Mouse (Mus musculus) neural tube, embryonic 12.5 days (tissue): ENCODE results near the gene Vps45. TPM values are rescaled to one million over a fixed set of nuclear protein-coding genes. Genes with fewer than 3 reads are reported as not detected.
"Not testable (repeated sequence)": the region's sequence is repeated elsewhere in the genome, so short reads cannot be mapped to it uniquely, and the experiment has no call there.

Experiments used
- ATAC-seq: fragments of 200-750 bp; cut with Nextera tagmentation; 2 replicates; pipeline ENCODE4 v1.8.0; 2017; ENCODE audit warnings: low read depth, mild to moderate bottlenecking, moderate TSS enrichment, moderate library complexity; ENCODE audit not compliant: low FRiP score
- H3K27ac ChIP-seq: fragments of 300-500 bp; sonication (generic); 2 replicates; pipeline ENCODE4 v1.5.1; 2016
- H3K27me3 ChIP-seq: fragments of 300-500 bp; sonication (generic); replicated peaks from 2 replicates; pipeline ENCODE4 v1.6.1; 2016; ENCODE audit warnings: mild to moderate bottlenecking
- H3K36me3 ChIP-seq: fragments of 300-500 bp; sonication (generic); 2 replicates; pipeline ENCODE4 v1.6.1; 2016; ENCODE audit warnings: mild to moderate bottlenecking
- H3K4me1 ChIP-seq: fragments of 300-500 bp; sonication (generic); 2 replicates; pipeline ENCODE4 v1.6.1; 2016
- H3K4me2 ChIP-seq: fragments of 300-500 bp; sonication (generic); replicated peaks from 2 replicates; pipeline ENCODE4 v1.6.1; 2016; ENCODE audit warnings: mild to moderate bottlenecking
- H3K4me3 ChIP-seq: fragments of 300-500 bp; sonication (generic); 2 replicates; pipeline ENCODE4 v1.5.1; 2016
- H3K9ac ChIP-seq: fragments of 300-500 bp; sonication (generic); 2 replicates; pipeline ENCODE4 v1.6.1; 2016; ENCODE audit warnings: mild to moderate bottlenecking
- H3K9me3 ChIP-seq: fragments of 300-500 bp; sonication (generic); 2 replicates; pipeline ENCODE4 v1.6.1; 2016; ENCODE audit warnings: mild to moderate bottlenecking
- WGBS: fragments of 180-500 bp; shearing (Covaris S2); methylation state at CpG from one replicate; pipeline ENCODE4 v1.1.7; 2016; 5-methylcytosine and 5-hydroxymethylcytosine counted together
- polyA plus RNA-seq: library from polyadenylated mRNA; unstranded; fragments of >200 nt; fragmentation: Nextera tagmentation; extraction: Ambion mirVana; gene quantifications from 2 replicates; pipeline ENCODE4 v1.2.1, GENCODE M21; 2016

Vps45 gene
- polyA plus RNA-seq, 1 experiment from 2014 or later: 48.3 TPM

DNA sequence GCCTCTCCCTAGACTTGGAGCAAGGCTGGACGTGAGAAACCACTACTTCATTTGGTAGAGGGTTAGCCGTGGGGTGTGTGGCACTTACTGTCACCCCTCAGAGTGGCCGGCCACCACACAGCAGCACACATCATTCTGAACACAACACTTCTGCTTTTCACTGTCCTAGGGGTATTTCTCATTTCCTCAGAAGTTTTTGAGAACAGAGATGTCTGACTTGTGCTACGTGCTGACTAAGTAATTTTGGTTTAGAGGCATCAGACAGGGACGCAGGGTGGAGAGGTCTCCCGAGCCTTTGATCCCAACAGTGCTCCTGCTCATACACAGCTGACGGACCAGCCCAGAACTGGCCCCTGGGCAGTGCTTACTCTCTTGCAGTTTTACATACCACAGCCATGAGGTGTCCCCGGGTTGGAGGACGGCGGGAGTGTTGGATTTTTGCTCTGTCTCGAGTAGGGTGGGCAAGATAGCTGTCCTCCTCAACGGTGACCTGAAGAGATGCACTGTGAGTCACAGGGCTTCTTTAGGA, 67.8 kb downstream of the Vps45 start:
- Histone ChIP-seq H3K4me1 (peaks cover 46% of the 10 kb centered on the region), H3K27ac (no peak overlapping the region), H3K9me3 (no peaks in the 10 kb centered on the region), H3K36me3 (peaks cover 58% of the 10 kb centered on the region), H3K4me2 (no peak overlapping the region), H3K9ac (no peak overlapping the region), H3K27me3 (no peaks in the 10 kb centered on the region), H3K4me3 (no peak overlapping the region)
- no peak for ATAC-seq
- 94% methylated on average over 12 of the region's 12 CpGs for WGBS

DNA sequence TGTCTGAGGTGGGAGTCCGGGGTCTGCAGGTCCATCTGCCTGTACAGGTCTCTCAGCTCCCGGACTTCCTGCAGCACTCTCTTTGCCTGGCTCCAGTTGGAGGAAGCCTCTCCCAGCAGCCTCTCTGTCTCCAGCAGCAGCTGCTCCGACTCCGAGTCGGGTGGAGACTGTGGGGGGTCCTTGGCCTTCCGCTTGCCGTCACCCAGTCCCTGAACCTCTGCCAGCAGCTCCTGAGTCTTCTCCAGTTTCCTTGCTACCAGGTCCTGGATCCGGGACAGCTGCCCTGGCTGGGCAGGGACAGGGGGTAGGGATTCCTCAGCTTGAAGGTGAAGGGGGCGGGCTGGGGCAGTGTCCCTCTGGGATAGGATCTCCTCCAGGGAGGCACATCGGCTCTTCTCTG, 69.3 kb downstream of the Vps45 start:
- no peak overlapping the region for H3K4me3 ChIP-seq
- peaks cover 58% of the 10 kb centered on the region for H3K36me3 ChIP-seq
- H3K9ac ChIP-seq: no peak overlapping the region
- ATAC-seq: no peak
- H3K9me3 ChIP-seq: no peaks in the 10 kb centered on the region
- WGBS: 67% methylated on average over 10 of the region's 10 CpGs
- H3K27me3 ChIP-seq: no peaks in the 10 kb centered on the region
- H3K4me2 ChIP-seq: no peak overlapping the region
- H3K4me1 ChIP-seq: peaks cover 51% of the 10 kb centered on the region
- H3K27ac ChIP-seq: no peak overlapping the region

GRCm38 (mm10) chr3:95988138-95988537, 70.1 kb downstream of the Vps45 start:
- H3K4me3 ChIP-seq: no peak overlapping the region
- no peaks in the 10 kb centered on the region for H3K27me3 ChIP-seq
- H3K36me3 ChIP-seq: peaks cover 58% of the 10 kb centered on the region
- no peak for ATAC-seq
- H3K9me3 ChIP-seq: no peaks in the 10 kb centered on the region
- H3K4me2 ChIP-seq: no peak overlapping the region
- H3K27ac ChIP-seq: no peak overlapping the region
- WGBS: 91% methylated on average over 1 of the region's 1 CpGs
- H3K4me1 ChIP-seq: peaks cover 43% of the 10 kb centered on the region
- no peak overlapping the region for H3K9ac ChIP-seq

DNA sequence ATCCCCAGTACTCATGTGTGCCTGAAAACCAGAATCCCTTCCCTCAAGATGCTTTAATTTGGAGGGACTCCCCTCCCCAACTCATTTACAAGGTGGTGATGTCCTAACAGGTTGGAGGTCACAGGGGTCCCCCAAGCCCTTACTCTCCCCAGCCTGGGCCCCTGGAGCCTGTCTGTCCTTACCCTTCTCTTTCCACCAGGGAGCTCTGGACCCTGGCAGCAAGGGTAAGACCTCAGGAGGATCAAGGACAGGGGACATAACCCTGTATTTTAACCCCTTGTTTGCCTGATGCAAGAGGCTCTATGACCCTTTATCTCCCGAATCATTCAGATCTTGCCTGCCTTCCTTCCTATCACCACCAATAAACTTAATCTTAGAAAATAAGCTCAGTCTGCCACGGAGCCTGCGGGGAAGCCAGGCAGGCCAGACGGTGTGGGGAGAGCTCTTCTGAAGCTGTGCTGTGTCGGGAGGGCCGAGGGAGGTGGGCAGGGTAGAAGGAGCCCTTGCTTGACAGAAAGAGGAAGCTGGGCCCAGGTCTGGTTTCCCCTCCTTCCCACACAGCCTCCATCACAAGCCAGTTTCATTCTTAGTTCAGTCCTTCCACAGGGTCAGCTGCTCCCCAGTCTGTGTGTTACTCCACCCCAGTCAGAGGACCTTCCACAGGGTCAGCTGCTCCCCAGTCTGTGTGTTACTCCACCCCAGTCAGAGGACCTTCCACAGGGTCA, 70.7 kb downstream of the Vps45 start:
- H3K27me3 ChIP-seq: no peaks in the 10 kb centered on the region
- H3K4me1 ChIP-seq: peaks cover 37% of the 10 kb centered on the region
- H3K4me2 ChIP-seq: no peak overlapping the region
- H3K9me3 ChIP-seq: no peaks in the 10 kb centered on the region
- H3K9ac ChIP-seq: no peak overlapping the region
- H3K36me3 ChIP-seq: peaks cover 54% of the 10 kb centered on the region
- H3K4me3 ChIP-seq: no peak overlapping the region
- H3K27ac ChIP-seq: no peak overlapping the region
- ATAC-seq: no peak
- WGBS: 74% methylated on average over 6 of the region's 6 CpGs

- 79% methylated on average over 4 of the region's 4 CpGs for WGBS
- Histone ChIP-seq H3K4me2 (peak overlapping the region; percentile 54; the same call in 1 of the 2 replicates), H3K36me3 (peaks cover 48% of the 10 kb centered on the region), H3K9ac (no peak overlapping the region), H3K4me3 (no peak overlapping the region), H3K9me3 (no peaks in the 10 kb centered on the region), H3K27ac (no peak overlapping the region), H3K4me1 (peaks cover 31% of the 10 kb centered on the region), H3K27me3 (no peaks in the 10 kb centered on the region)
- ATAC-seq: no peak
Measured at GRCm38 (mm10) chr3:95986984-95987383, 71.3 kb downstream of the Vps45 start.

- peak overlapping the region; percentile 56 for H3K9ac ChIP-seq
- peak overlapping the region; percentile 89 for H3K27ac ChIP-seq
- H3K4me2 ChIP-seq: peak overlapping the region; percentile 54
- 2% methylated on average over 21 of the region's 21 CpGs for WGBS
- no peak overlapping the region; the same call in 1 of the 2 replicates for H3K4me3 ChIP-seq
- H3K36me3 ChIP-seq: peaks cover 39% of the 10 kb centered on the region
- no peaks in the 10 kb centered on the region for H3K9me3 ChIP-seq
- H3K27me3 ChIP-seq: no peaks in the 10 kb centered on the region
- ATAC-seq: peak; percentile 45; the same call in 1 of the 2 replicates
- peaks cover 25% of the 10 kb centered on the region for H3K4me1 ChIP-seq
Measured at GRCm38 (mm10) chr3:95986001-95986622, 72.2 kb downstream of the Vps45 start.

- Histone ChIP-seq H3K4me1 (peaks cover 25% of the 10 kb centered on the region), H3K9me3 (no peaks in the 10 kb centered on the region), H3K9ac (peak overlapping the region; percentile 56), H3K27ac (peak overlapping the region; percentile 89), H3K27me3 (no peaks in the 10 kb centered on the region), H3K36me3 (peaks cover 32% of the 10 kb centered on the region), H3K4me2 (peak overlapping the region; percentile 54), H3K4me3 (no peak overlapping the region)
- WGBS: 4% methylated on average over 12 of the region's 12 CpGs
- peak; percentile 86 for ATAC-seq
Measured at GRCm38 (mm10) chr3:95985209-95986000, 72.9 kb downstream of the Vps45 start.

GRCm38 (mm10) chr3:95982129-95982528, 76.1 kb downstream of the Vps45 start:
- Histone ChIP-seq H3K9me3 (no peaks in the 10 kb centered on the region), H3K36me3 (peaks cover 2% of the 10 kb centered on the region; the same call in 1 of the 2 replicates), H3K4me3 (no peak overlapping the region), H3K9ac (no peak overlapping the region), H3K4me2 (no peak overlapping the region), H3K27ac (no peak overlapping the region), H3K4me1 (peaks cover 25% of the 10 kb centered on the region), H3K27me3 (no peaks in the 10 kb centered on the region)
- 88% methylated on average over 4 of the region's 4 CpGs for WGBS
- ATAC-seq: no peak

- no peak overlapping the region for H3K4me3 ChIP-seq
- no peak overlapping the region for H3K4me2 ChIP-seq
- H3K4me1 ChIP-seq: peaks cover 10% of the 10 kb centered on the region
- H3K9me3 ChIP-seq: no peaks in the 10 kb centered on the region
- no peak overlapping the region for H3K27ac ChIP-seq
- no peaks in the 10 kb centered on the region for H3K36me3 ChIP-seq
- H3K27me3 ChIP-seq: no peaks in the 10 kb centered on the region
- WGBS: 82% methylated on average over 12 of the region's 12 CpGs
- H3K9ac ChIP-seq: no peak overlapping the region
- no peak for ATAC-seq
Measured at GRCm38 (mm10) chr3:95980276-95980970, 77.8 kb downstream of the Vps45 start.

DNA sequence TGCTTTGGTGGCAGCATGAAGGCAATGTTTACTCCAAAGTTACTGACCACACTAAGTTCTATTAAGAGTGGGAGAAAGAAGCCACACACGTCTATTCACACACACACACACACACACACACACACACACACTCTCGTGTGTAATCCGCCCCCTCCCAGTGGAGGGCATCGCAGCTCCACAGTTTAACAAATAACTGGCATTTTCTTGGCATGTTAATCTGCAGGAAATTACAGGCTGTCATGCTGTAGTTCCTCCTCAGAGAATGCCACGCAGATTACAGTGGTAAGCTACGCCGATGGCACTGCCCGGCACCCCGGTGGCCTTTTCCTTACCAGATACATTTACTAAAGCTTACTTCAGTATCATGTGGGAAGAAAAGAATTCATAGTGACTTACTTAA, 80.0 kb downstream of the Vps45 start:
- Histone ChIP-seq H3K36me3 (no peaks in the 10 kb centered on the region), H3K9ac (no peak overlapping the region), H3K4me2 (no peak overlapping the region), H3K27me3 (no peaks in the 10 kb centered on the region), H3K4me1 (peaks cover 12% of the 10 kb centered on the region; the same call in 1 of the 2 replicates), H3K9me3 (no peaks in the 10 kb centered on the region), H3K27ac (no peak overlapping the region), H3K4me3 (no peak overlapping the region)
- ATAC-seq: no peak
- WGBS: 87% methylated on average over 9 of the region's 9 CpGs

DNA sequence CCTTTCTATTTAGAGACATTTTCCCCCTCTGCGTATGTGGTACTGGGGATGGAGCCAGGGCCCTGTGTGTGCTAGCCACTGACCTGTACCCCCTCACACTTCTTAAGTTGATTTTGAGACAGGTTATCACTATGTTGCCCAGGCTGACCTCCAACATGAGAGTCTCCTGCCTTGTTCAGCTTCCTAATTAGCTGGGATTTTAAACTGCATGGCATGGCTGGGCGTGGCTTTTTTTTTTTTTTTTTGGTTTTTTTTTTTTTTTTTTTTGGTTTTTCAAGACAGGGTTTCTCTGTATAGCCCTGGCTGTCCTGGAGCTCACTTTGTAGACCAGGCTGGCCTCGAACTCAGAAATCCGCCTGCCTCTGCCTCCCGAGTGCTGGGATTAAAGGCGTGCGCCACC, 80.7 kb downstream of the Vps45 start:
- peaks cover 18% of the 10 kb centered on the region; the same call in 1 of the 2 replicates for H3K4me1 ChIP-seq
- H3K9ac ChIP-seq, ATAC-seq, H3K9me3 ChIP-seq, H3K4me3 ChIP-seq, H3K36me3 ChIP-seq, H3K27ac ChIP-seq, H3K4me2 ChIP-seq, H3K27me3 ChIP-seq: not testable (repeated sequence)
- WGBS: 97% methylated on average over 7 of the region's 7 CpGs
